Mouse (Mus musculus): ENCODE data around the gene Kif12. TPM values are rescaled to one million over a fixed set of nuclear protein-coding genes. Genes with fewer than 3 reads are reported as not detected.

The Kif12 gene
- polyA plus RNA-seq (2015; fragmentation: Nextera tagmentation; extraction: Ambion mirVana): 147 and 153 TPM in 2 replicates

DNA sequence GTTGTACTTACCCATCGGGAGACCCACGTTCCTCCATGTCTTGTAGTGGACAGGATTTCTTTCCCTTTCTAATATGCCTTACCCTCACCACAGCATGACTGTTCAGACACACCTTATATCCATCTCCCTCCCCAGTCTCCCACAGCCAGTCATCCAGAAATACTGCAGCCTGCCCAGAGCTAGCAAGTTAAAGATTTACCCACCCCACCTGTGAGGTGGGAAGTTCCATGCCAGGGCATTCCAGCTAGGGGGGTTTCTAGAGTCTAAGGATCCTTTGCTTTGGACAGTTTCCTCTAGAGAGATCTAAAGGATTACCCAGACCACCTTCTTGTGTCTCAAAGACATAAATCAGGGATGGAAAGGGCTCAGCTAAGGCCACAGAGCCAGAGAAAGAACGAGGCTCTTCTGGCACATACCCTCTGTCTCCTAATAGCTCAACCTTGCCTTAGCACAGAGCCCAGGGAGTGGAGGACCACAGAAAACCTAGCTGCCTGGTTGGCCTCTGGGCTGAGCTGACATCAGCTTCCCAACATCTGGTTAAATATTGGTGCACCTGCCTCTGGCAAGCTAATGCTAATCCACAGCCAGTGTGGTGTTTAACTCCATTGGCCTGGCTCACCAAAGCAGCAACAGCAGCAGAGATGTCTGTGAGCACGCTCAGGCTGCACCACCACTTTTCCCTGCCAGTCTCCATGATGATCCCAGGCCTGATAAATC, at the start of gene Kif12:
TSS of gene Kif12 (minus strand) at position 163 of the 717 bp plus-strand sequence.
- H3K9ac ChIP-seq (replicated peaks; ENCODE audit: low read length): peak within 1 kb of the TSS; percentile 50
- no peaks in the 10 kb centered on the region; the same call in 1 of the 2 replicates for H3K9me3 ChIP-seq (ENCODE audit: low read length)
- WGBS: 45% methylated on average over 4 of the region's 4 CpGs
- H3K4me1 ChIP-seq (ENCODE audit: insufficient read depth, low read length): no peaks in the 10 kb centered on the region; the same call in 1 of the 2 replicates
- ATAC-seq (ENCODE audit: low FRiP score, low TSS enrichment): peak; percentile 97
- H3K27me3 ChIP-seq (ENCODE audit: insufficient read depth, low read length): no peaks in the 10 kb centered on the region
- peak within 1 kb of the TSS; percentile 96 for H3K27ac ChIP-seq (ENCODE audit: low read length)
- peak within 1 kb of the TSS; percentile 52 for H3K4me3 ChIP-seq (ENCODE audit: low read length)
- H3K4me2 ChIP-seq (replicated peaks; ENCODE audit: low read depth, low read length): peak within 1 kb of the TSS; percentile 52
- H3K36me3 ChIP-seq (ENCODE audit: insufficient read depth, low read length): peaks cover 10% of the 10 kb centered on the region

DNA sequence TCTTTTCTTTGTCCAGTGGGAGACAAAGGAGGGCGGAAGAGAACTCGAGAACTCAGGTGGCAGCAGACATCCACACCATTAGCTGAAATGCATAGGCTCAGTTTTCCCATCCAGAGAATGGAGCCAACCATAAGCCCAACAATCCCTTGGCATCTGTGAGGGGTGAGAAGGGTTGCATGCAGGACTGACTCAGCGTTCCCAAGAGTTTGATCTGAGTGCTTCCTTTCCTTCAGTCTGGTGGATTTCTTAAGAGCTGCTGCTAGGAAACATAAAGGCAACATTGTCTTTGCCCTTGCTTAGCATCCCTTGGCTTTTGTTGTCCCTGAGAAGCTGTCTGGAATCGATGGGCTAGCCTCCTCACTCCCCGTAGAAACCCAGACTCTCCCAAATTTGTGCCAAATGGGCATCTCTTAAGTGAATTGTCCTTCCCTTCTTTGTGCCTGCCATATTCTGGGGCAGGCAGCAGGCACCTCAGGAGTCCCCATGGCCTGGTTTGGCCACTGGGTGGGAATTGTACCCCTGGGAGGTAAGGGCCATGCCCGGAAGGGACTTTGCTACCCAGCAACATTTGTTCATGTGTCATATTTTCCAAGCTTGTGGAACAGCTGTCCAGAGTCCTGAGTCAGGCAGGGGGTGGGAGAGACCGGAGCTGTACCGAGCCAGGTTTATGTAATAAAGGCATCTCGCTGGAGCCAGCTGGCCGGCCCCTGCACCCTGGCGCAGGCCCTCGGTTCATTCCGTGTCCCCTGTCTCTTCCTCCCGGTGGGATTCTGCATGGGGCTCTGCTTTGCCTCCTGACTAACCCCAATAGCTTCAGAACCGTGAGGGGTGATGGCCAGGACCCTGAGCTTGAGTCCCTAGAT, 49.4 kb upstream of the Kif12 start:
- Histone ChIP-seq H3K27me3 (ENCODE audit: insufficient read depth, low read length) (no peaks in the 10 kb centered on the region), H3K9me3 (ENCODE audit: low read length) (no peaks in the 10 kb centered on the region), H3K4me3 (ENCODE audit: low read length) (no peak overlapping the region), H3K36me3 (ENCODE audit: insufficient read depth, low read length) (peaks cover 13% of the 10 kb centered on the region), H3K4me1 (ENCODE audit: insufficient read depth, low read length) (peaks cover 32% of the 10 kb centered on the region), H3K27ac (ENCODE audit: low read length) (no peak overlapping the region), H3K4me2 (replicated peaks; ENCODE audit: low read depth, low read length) (no peak overlapping the region), H3K9ac (replicated peaks; ENCODE audit: low read length) (no peak overlapping the region)
- ATAC-seq (ENCODE audit: low FRiP score, low TSS enrichment): no peak
- 75% methylated on average over 15 of the region's 15 CpGs for WGBS

GRCm38 (mm10) chr4:63219635-63220034, 47.7 kb upstream of the Kif12 start:
- Histone ChIP-seq H3K4me1 (ENCODE audit: insufficient read depth, low read length) (peaks cover 21% of the 10 kb centered on the region), H3K27me3 (ENCODE audit: insufficient read depth, low read length) (no peaks in the 10 kb centered on the region), H3K4me2 (replicated peaks; ENCODE audit: low read depth, low read length) (no peak overlapping the region), H3K27ac (ENCODE audit: low read length) (no peak overlapping the region), H3K9me3 (ENCODE audit: low read length) (no peaks in the 10 kb centered on the region), H3K36me3 (ENCODE audit: insufficient read depth, low read length) (peaks cover 11% of the 10 kb centered on the region), H3K4me3 (ENCODE audit: low read length) (no peak overlapping the region), H3K9ac (replicated peaks; ENCODE audit: low read length) (no peak overlapping the region)
- ATAC-seq (ENCODE audit: low FRiP score, low TSS enrichment): no peak
- 75% methylated on average over 6 of the region's 6 CpGs for WGBS

GRCm38 (mm10) chr4:63219059-63219458, 47.1 kb upstream of the Kif12 start:
- H3K9ac ChIP-seq (replicated peaks; ENCODE audit: low read length): no peak overlapping the region
- peaks cover 2% of the 10 kb centered on the region; the same call in 1 of the 2 replicates for H3K27me3 ChIP-seq (ENCODE audit: insufficient read depth, low read length)
- no peak for ATAC-seq (ENCODE audit: low FRiP score, low TSS enrichment)
- no peaks in the 10 kb centered on the region for H3K9me3 ChIP-seq (ENCODE audit: low read length)
- H3K4me2 ChIP-seq (replicated peaks; ENCODE audit: low read depth, low read length): no peak overlapping the region
- WGBS: 90% methylated on average over 3 of the region's 3 CpGs
- peaks cover 27% of the 10 kb centered on the region for H3K4me1 ChIP-seq (ENCODE audit: insufficient read depth, low read length)
- H3K36me3 ChIP-seq (ENCODE audit: insufficient read depth, low read length): peaks cover 6% of the 10 kb centered on the region; the same call in 1 of the 2 replicates
- H3K4me3 ChIP-seq (ENCODE audit: low read length): no peak overlapping the region
- no peak overlapping the region for H3K27ac ChIP-seq (ENCODE audit: low read length)

- H3K4me1 ChIP-seq (ENCODE audit: insufficient read depth, low read length): peaks cover 34% of the 10 kb centered on the region
- H3K27me3 ChIP-seq (ENCODE audit: insufficient read depth, low read length): peaks cover 11% of the 10 kb centered on the region
- H3K27ac ChIP-seq (ENCODE audit: low read length): no peak overlapping the region
- H3K36me3 ChIP-seq (ENCODE audit: insufficient read depth, low read length): peaks cover 4% of the 10 kb centered on the region; the same call in 1 of the 2 replicates
- no peak overlapping the region for H3K4me2 ChIP-seq (replicated peaks; ENCODE audit: low read depth, low read length)
- H3K9ac ChIP-seq (replicated peaks; ENCODE audit: low read length): no peak overlapping the region
- H3K4me3 ChIP-seq (ENCODE audit: low read length): no peak overlapping the region
- no peak for ATAC-seq (ENCODE audit: low FRiP score, low TSS enrichment)
- 78% methylated on average over 6 of the region's 6 CpGs for WGBS
- H3K9me3 ChIP-seq (ENCODE audit: low read length): no peaks in the 10 kb centered on the region
These were observed 45.6 kb upstream of the Kif12 start for GRCm38 (mm10) chr4:63217513-63217912.

DNA sequence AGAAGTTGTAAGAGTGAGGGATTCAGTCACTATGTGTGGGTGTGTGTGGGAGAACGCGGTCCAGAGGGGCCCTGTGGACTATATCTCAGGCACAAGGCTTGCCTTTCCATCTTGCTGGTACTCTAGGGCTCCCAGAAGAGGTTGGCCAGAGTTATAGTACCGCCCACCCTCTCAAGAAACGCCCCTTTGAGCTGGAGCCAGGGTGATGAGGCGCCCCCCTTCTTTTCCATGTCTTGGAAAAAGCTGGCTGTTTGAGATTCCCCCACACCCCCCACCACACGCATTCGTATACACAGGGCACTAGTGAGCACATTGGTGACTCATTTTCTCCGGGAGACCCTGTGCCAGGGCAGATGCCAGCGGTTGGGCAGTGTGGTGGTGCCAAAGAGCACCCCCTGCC, 44.6 kb upstream of the Kif12 start:
- peaks cover 17% of the 10 kb centered on the region for H3K27me3 ChIP-seq (ENCODE audit: insufficient read depth, low read length)
- H3K36me3 ChIP-seq (ENCODE audit: insufficient read depth, low read length): no peaks in the 10 kb centered on the region
- ATAC-seq (ENCODE audit: low FRiP score, low TSS enrichment): peak; percentile 37; the same call in 1 of the 2 replicates
- peak overlapping the region; percentile 94 for H3K4me2 ChIP-seq (replicated peaks; ENCODE audit: low read depth, low read length)
- peak overlapping the region; percentile 63 for H3K4me3 ChIP-seq (ENCODE audit: low read length)
- peak overlapping the region; percentile 31; the same call in 1 of the 2 replicates for H3K27ac ChIP-seq (ENCODE audit: low read length)
- no peaks in the 10 kb centered on the region for H3K9me3 ChIP-seq (ENCODE audit: low read length)
- WGBS: 39% methylated on average over 9 of the region's 9 CpGs
- peak overlapping the region; percentile 83 for H3K9ac ChIP-seq (replicated peaks; ENCODE audit: low read length)
- peaks cover 34% of the 10 kb centered on the region for H3K4me1 ChIP-seq (ENCODE audit: insufficient read depth, low read length)

DNA sequence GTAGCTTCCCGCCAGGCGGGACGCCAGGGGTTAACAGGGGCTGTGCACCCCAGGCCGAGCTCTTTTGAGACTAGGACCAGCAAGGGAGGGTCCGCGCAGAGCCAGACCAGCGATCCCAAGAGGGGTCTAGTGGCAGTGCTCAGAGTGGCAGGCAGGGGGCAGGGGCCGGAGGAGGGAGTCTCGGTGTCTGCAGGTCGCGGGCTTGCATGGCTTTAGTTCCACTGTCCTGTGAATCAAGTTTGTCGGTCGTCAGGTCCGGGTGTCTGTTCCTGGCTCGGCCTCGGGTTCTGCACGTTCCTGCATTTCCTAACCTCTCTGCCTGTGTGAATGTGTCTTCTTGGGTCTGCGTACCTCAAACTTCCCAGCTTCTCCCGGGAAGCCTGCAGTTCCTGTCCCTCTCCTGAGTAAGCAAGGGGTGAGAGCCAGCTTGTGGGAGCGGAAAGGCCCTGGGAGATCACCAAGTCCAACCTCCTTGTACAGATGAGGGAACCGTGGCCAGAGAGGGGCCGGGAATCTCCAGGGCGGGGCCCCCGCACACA, 44.1 kb upstream of the Kif12 start:
- Histone ChIP-seq H3K27me3 (ENCODE audit: insufficient read depth, low read length) (peaks cover 17% of the 10 kb centered on the region), H3K9ac (replicated peaks; ENCODE audit: low read length) (peak overlapping the region; percentile 83), H3K36me3 (ENCODE audit: insufficient read depth, low read length) (no peaks in the 10 kb centered on the region), H3K4me1 (ENCODE audit: insufficient read depth, low read length) (peaks cover 34% of the 10 kb centered on the region), H3K4me2 (replicated peaks; ENCODE audit: low read depth, low read length) (peak overlapping the region; percentile 94), H3K27ac (ENCODE audit: low read length) (peak overlapping the region; percentile 31; the same call in 1 of the 2 replicates), H3K9me3 (ENCODE audit: low read length) (no peaks in the 10 kb centered on the region), H3K4me3 (ENCODE audit: low read length) (peak overlapping the region; percentile 63)
- peak; percentile 71 for ATAC-seq (ENCODE audit: low FRiP score, low TSS enrichment)
- 1% methylated on average over 24 of the region's 24 CpGs for WGBS

GRCm38 (mm10) chr4:63215185-63215992, 43.5 kb upstream of the Kif12 start:
- no peaks in the 10 kb centered on the region for H3K36me3 ChIP-seq (ENCODE audit: insufficient read depth, low read length)
- peak; percentile 55 for ATAC-seq (ENCODE audit: low FRiP score, low TSS enrichment)
- peak overlapping the region; percentile 83 for H3K9ac ChIP-seq (replicated peaks; ENCODE audit: low read length)
- H3K4me3 ChIP-seq (ENCODE audit: low read length): peak overlapping the region; percentile 63
- H3K27ac ChIP-seq (ENCODE audit: low read length): peak overlapping the region; percentile 42
- under 1% methylated on average over 70 of the region's 71 CpGs for WGBS
- H3K9me3 ChIP-seq (ENCODE audit: low read length): no peaks in the 10 kb centered on the region
- peaks cover 17% of the 10 kb centered on the region for H3K27me3 ChIP-seq (ENCODE audit: insufficient read depth, low read length)
- H3K4me2 ChIP-seq (replicated peaks; ENCODE audit: low read depth, low read length): peak overlapping the region; percentile 94
- H3K4me1 ChIP-seq (ENCODE audit: insufficient read depth, low read length): peaks cover 33% of the 10 kb centered on the region

Measured in kidney, embryonic 16.5 days (tissue).